Mouse (Mus musculus) common myeloid progenitor, adult 5-6 weeks (primary cell): ENCODE data around the gene Cyp4x1. TPM values are rescaled to one million over a fixed set of nuclear protein-coding genes. Genes with fewer than 3 reads are reported as not detected.

Source experiments
- ATAC-seq: replicated peaks from 2 replicates; pipeline ENCODE4 v1.8.0; 2016; ENCODE audit warnings: low read depth, mild to moderate bottlenecking, moderate TSS enrichment, inconsistent platforms; ENCODE audit not compliant: poor library complexity, severe bottlenecking
- total RNA-seq: library from RNA; stranded (forward); fragments of 200-1000, 187-1606 nt; gene quantifications from 2 replicates; pipeline ENCODE4 v1.2.3, GENCODE M21; 2017

The Cyp4x1 gene
- total RNA-seq, 1 experiment from 2014 or later: 0.09 TPM

GRCm38 (mm10) chr4:115058871-115059590 lies 75.0 kb downstream of the Cyp4x1 start:
- ATAC-seq: no peak

GRCm38 (mm10) chr4:115058317-115058761 lies 75.7 kb downstream of the Cyp4x1 start:
- no peak for ATAC-seq

GRCm38 (mm10) chr4:115057674-115058316 lies 76.3 kb downstream of the Cyp4x1 start:
- peak; percentile 1; the same call in 1 of the 2 replicates for ATAC-seq

GRCm38 (mm10) chr4:115056921-115057673 lies 77.0 kb downstream of the Cyp4x1 start:
- ATAC-seq: peak; percentile 61

- ATAC-seq: peak; percentile 36
Measured at GRCm38 (mm10) chr4:115056371-115056920, 77.6 kb downstream of the Cyp4x1 start, which contains the start of gene Tal1. Gene Tal1 (plus strand): TSS chr4:115056426.

Other genes starting within 250 kb of the Cyp4x1 start
- gene Foxd2, start 225.4 kb downstream of the Cyp4x1 start, total RNA-seq: 0.09 and 1.3 TPM in 2 replicates
- gene Foxe3, start 208.3 kb downstream of the Cyp4x1 start, total RNA-seq: not detected in 2 replicates
- gene Cmpk1, start 147.0 kb downstream of the Cyp4x1 start, total RNA-seq: 177 and 188 TPM in 2 replicates
- gene Stil, start 134.1 kb downstream of the Cyp4x1 start, total RNA-seq: 17.3 and 29.3 TPM in 2 replicates
- gene Tal1, start 77.9 kb downstream of the Cyp4x1 start, total RNA-seq: 38.4 and 47.6 TPM in 2 replicates
- 9.3 and 13.0 TPM in 2 replicates for gene Pdzk1ip1, start 45.6 kb downstream of the Cyp4x1 start, total RNA-seq
- not detected in 2 replicates for gene Cyp4a29, start 107.8 kb upstream of the Cyp4x1 start, total RNA-seq
- not detected in 2 replicates for gene Cyp4a12a, start 164.8 kb upstream of the Cyp4x1 start, total RNA-seq